Mouse (Mus musculus) mature B cell (primary cell): ENCODE data around the gene Cyp2r1.
"Not testable (repeated sequence)": the region's sequence is repeated elsewhere in the genome, so short reads cannot be mapped to it uniquely, and the experiment has no call there.

Experiments used
- in situ Hi-C: fragments of 300-500 bp; cut with MboI; formaldehyde crosslinking; loops from 2 replicates; pipeline ENCODE4 v1.14.3; 2019

Cyp2r1 gene

GRCm38 (mm10) chr7:114562531-114563241, at the start of gene Cyp2r1:
Gene Cyp2r1 (minus strand): TSS chr7:114562972.
- in situ Hi-C loops: no loop called here

- in situ Hi-C loops: not testable (repeated sequence)
These were observed 31.6 kb upstream of the Cyp2r1 start for GRCm38 (mm10) chr7:114594391-114594790.

- in situ Hi-C loops: no loop called here
These were observed 19.7 kb upstream of the Cyp2r1 start for GRCm38 (mm10) chr7:114582441-114582840.

GRCm38 (mm10) chr7:114581200-114581599, 18.4 kb upstream of the Cyp2r1 start:
- in situ Hi-C loops: no loop called here

- in situ Hi-C loops: no loop called here
These were observed 17.7 kb upstream of the Cyp2r1 start for GRCm38 (mm10) chr7:114580426-114580825.

- in situ Hi-C loops: no loop called here
These were observed 14.9 kb upstream of the Cyp2r1 start for GRCm38 (mm10) chr7:114577665-114578064.

GRCm38 (mm10) chr7:114576931-114577330, 14.2 kb upstream of the Cyp2r1 start:
- in situ Hi-C loops: no loop called here

GRCm38 (mm10) chr7:114573866-114574265, 11.1 kb upstream of the Cyp2r1 start:
- in situ Hi-C loops: not testable (repeated sequence)

GRCm38 (mm10) chr7:114536179-114536578, 26.6 kb downstream of the Cyp2r1 start:
- in situ Hi-C loops: no loop called here

- in situ Hi-C loops: no loop called here
These were observed 36.5 kb downstream of the Cyp2r1 start for GRCm38 (mm10) chr7:114526245-114526644.

GRCm38 (mm10) chr7:114520122-114520521, 42.6 kb downstream of the Cyp2r1 start:
- in situ Hi-C loops: no loop called here

GRCm38 (mm10) chr7:114508879-114509278, 53.9 kb downstream of the Cyp2r1 start:
- in situ Hi-C loops: no loop called here
